Mouse (Mus musculus) spleen, adult 2 months (tissue): ENCODE measurements around the gene Rps6kb2.

ENCODE experiments used
- CTCF ChIP-seq: fragments of 200-500 bp; IDR thresholded peaks from 2 replicates; pipeline ENCODE4 v1.5.1; 2011; ENCODE audit warnings: mild to moderate bottlenecking, inconsistent platforms; ENCODE audit not compliant: insufficient read depth, insufficient read length, insufficient replicate concordance; ENCODE audit errors: extremely low read depth
- POLR2A ChIP-seq: fragments of 200-500 bp; IDR thresholded peaks from 2 replicates; pipeline ENCODE4 v1.6.1; 2011; ENCODE audit warnings: low read depth, low read length, inconsistent platforms

GRCm38 (mm10) chr19:4203604-4204326 is 40.6 kb upstream of the Rps6kb2 start:
- no peak for TF ChIP-seq CTCF
- TF ChIP-seq POLR2A = peak; percentile 65
